Mouse (Mus musculus): ENCODE results near the gene Zglp1. TPM values are rescaled to one million over a fixed set of nuclear protein-coding genes. Genes with fewer than 3 reads are reported as not detected.
A peak's percentile ranks its signal among the peaks of the same experiment; 100 is the strongest.

Zglp1 gene
- total RNA-seq, 2 experiments from 2014 or later: 2.0 TPM; not detected in 1

DNA sequence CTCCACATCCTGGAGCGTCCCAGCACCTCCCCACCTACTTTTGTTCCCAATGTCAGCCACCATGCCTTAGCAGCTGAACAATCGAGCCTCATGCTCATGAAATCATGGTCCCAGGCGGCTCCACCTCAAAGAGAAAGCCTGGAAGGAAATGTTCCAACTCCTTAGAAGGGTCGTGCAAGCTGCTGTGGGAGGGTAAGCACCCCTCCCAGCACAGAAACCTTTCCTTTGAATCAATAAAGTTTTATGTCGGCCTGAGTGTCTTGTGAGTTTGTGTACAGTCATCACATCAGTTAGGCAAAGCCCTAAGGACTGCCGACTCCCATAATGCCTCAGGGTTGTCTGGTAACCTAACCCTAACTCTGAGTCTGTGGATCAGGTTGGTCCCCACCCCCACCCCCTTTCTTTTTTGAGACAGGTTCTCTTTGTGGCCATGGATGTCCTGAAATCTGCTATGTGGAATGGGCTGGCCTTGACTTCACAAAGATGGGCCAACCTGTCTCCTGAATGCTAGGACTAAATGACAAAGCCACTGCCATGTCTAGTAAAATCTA is 38.3 kb downstream of the Zglp1 start:
- DNase-seq (ENCODE audit: low spot score in 2 of 2): no peak

DNA sequence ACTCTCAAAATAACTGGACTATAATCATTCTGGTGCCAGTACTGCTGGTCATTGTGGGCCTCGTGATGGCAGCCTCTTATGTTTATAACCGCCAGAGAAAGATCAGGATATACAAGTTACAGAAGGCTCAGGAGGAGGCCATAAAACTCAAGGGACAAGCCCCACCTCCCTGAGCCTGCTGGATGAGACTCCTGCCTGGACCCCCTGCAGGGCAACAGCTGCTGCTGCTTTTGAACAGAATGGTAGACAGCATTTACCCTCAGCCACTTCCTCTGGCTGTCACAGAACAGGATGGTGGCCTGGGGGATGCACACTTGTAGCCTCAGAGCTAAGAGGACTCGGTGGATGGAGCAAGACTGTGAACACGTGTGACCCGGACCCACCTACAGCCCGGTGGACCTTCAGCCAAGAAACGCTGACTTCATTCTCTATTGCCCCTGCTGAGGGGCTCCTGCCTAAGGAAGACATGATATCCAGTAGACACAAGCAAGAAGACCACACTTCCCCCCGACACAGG is 39.1 kb downstream of the Zglp1 start:
- DNase-seq (ENCODE audit: low spot score in 2 of 2): no peak

DNA sequence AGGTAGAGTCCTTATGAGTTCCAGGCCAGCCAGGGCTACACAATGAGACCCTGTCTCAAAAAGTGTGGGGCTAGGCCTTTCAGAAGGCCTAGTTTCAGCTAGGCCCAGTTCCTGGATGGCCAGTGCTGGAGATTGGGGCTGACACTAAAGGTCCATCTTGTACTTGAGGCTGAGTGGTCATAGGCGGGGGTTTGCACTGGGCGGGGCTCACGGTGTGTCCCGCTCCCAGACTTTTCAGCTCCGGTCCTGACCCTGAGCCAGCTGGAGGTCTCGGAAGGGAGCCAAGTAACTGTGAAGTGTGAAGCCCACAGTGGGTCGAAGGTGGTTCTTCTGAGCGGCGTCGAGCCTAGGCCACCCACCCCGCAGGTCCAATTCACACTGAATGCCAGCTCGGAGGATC is 40.0 kb downstream of the Zglp1 start:
- DNase-seq (ENCODE audit: low spot score in 2 of 2): no peak

DNA sequence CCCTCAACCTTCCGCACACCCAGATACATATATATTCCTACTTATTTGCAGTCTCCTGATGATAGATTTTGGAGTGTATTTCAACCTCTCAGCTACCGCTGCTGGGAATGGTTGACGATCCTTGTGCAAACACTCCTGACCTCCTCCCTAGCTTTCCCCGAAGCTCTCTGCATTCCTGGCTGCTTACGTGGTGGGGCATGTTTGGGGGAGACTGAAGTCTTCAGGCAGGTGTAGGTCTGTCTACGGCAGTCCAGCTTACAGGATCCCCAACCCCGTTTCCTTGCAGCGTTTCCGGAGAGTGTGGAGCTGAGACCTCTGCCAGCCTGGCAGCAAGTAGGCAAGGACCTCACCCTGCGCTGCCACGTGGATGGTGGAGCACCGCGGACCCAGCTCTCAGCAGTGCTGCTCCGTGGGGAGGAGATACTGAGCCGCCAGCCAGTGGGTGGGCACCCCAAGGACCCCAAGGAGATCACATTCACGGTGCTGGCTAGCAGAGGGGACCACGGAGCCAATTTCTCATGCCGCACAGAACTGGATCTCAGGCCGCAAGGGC is 41.6 kb downstream of the Zglp1 start:
- DNase-seq (ENCODE audit: low spot score in 2 of 2): no peak

DNA sequence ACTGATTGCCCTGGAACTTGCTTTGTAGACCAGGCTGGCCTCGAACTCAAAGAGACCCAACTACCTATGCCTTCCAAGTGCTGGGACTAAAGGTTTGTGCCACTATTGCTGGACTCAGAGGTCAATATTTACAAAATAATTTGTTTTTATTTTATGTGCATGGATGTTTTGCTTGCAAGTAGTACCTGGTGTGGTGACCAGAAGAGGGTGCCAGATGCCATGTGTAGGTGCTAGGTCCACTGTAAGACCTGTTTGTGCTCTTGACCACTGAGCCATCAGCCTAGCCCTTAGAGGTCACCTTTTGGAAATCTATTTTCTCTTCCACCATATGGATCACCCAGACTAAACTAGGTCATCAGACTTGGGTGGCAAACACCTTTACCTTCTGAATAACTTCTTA is 44.2 kb downstream of the Zglp1 start:
- DNase-seq (ENCODE audit: low spot score in 2 of 2): no peak

DNA sequence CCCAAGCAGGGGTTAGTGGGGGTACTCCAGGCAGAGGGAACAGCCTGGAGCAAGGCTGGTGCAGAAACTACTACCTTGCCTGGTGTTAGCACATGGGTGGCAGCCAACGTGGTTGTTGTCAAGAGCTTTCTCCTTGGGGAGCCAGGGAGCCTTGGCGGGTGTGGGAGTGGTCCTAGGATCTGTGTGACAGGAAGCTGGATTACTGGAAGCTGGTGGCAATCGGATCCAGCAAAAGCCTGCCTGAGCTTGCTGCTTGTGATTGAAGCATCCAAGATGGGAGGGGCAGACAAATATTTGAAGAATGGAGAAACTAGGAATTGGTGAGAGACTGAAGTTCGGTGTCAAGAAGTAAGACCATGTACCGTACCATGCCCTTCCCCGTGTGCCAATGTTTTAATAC is 44.6 kb downstream of the Zglp1 start:
- no peak for DNase-seq (ENCODE audit: low spot score in 2 of 2)

DNA sequence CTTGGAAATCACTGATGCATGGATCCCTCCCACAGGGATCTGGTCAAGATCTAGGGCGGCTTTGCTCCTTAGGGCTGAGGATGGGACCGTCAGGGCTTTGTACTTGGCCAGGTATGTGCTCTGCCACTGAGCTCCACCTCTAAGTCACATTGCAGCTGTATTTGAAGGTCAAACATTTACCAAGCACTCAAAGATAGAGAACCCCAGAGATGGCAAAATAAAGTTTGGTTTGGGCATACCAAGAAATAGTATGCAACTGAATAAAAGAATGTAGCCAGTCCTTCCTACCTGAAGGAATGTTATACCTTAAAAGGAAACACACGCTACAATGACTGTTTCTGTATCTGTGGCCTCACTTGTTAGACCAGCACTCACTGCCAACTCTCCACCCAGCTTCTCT is 45.5 kb downstream of the Zglp1 start:
- no peak for DNase-seq (ENCODE audit: low spot score in 2 of 2)

DNA sequence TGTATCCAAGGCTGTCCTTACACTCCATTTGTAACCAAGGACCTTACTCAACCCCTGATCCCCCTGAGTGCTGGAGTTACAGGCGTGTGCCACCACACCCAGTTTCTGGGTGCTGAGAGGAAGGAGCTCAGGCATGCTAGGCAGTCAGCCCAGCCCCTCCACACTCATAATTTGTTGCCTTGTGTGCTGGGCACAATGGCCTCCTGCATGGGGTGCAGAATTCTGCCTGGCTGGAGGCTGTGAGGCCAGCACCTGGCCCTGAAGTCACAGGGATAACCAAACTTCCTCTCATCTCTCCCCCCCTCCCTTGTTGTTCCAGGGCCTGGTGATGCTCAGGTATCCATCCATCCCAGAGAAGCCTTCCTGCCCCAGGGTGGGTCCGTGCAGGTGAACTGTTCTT is 48.3 kb downstream of the Zglp1 start:
- DNase-seq (ENCODE audit: low spot score in 2 of 2): no peak

DNA sequence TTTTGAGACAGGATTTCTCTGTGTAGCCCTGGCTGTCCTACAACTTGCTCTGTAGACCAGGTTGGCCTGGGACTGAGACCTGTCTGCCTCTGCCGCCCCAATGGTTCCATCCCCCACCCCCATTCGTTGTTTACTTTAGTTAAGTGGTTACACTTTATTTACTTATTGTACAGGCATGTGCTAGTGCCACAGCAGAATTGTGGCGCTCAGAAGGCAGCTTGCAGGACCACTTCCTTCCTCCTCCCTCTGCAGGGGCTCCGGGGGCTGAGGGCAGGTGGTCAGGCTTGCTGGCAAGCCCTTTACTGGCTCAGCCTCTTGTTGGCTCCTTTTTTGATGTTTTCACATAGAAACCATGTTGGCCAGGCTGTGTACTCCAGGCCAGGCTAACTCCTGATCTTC is 49.7 kb downstream of the Zglp1 start:
- DNase-seq (ENCODE audit: low spot score in 2 of 2): no peak

DNA sequence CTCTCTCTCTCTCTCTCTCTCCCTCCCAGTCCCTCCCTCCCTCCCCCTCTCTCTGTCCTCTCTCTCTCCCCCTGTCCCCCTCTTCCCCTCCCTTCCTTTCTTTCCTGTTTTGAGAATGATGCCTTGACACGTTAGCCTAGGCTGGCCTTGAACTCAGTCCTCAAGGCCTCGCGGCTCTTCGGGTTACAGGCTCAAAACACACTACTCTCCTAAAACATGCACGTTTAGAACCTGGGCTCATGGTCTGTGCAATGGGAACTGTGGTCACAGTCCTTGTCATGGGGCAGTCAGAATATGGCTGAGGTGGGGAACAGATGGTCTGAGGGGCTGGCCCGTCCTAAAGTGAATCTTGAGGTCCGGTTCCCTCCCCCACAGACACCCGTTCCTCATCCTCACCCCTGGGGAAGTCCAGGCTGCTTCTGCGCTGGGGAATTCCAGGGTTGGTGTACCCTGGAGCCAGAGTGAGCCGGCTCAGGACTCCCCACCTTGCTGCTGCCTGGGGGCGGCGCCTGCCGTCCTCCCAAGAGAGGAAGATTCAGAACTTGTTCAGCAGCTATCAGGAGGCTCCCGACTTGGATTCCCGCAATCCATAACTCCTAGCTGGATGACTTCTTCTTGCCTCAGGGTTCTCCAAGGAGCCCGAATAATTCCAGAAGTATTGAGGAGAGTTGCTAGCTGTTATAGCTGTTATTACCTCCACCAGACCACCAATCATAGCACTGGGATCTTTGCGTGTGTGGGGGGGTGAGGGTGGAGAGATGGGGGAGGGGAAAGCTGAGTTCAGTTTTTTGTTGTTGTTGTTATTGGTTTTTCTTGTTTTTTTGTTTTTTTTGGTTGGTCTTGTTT is 50.3 kb downstream of the Zglp1 start:
- DNase-seq (ENCODE audit: low spot score in 2 of 2): no peak

DNA sequence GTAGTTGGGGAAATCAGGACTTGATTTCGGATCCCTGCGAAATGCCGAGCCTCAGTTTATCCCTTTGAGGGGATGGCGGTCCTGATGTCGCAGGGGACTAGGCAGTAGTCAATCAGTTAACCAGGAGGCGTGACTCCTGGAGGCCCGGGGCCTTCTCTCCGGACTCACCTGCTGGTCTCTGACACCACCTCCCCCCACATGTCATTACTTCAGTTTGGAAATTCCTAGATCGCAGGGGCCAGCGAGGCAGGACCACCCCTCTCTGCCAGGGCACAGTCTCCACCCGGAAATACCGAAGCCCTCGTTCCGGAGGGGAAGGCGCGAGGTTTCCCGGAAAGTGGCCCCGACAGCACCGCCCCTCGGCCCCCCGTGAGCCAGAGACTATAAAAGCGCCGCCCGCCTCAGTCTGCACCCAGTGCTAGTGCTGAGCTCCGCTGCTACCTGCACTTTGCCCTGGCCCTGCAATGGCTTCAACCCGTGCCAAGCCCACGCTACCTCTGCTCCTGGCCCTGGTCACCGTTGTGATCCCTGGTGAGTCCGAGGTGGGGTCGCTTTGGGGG is 51.2 kb downstream of the Zglp1 start, which contains the start of gene Icam1:
Gene Icam1 (plus strand): TSS at position 415 of the 560 bp plus-strand sequence.
- DNase-seq (ENCODE audit: low spot score in 2 of 2): peak in 1 of 2 experiments; percentile 32

DNA sequence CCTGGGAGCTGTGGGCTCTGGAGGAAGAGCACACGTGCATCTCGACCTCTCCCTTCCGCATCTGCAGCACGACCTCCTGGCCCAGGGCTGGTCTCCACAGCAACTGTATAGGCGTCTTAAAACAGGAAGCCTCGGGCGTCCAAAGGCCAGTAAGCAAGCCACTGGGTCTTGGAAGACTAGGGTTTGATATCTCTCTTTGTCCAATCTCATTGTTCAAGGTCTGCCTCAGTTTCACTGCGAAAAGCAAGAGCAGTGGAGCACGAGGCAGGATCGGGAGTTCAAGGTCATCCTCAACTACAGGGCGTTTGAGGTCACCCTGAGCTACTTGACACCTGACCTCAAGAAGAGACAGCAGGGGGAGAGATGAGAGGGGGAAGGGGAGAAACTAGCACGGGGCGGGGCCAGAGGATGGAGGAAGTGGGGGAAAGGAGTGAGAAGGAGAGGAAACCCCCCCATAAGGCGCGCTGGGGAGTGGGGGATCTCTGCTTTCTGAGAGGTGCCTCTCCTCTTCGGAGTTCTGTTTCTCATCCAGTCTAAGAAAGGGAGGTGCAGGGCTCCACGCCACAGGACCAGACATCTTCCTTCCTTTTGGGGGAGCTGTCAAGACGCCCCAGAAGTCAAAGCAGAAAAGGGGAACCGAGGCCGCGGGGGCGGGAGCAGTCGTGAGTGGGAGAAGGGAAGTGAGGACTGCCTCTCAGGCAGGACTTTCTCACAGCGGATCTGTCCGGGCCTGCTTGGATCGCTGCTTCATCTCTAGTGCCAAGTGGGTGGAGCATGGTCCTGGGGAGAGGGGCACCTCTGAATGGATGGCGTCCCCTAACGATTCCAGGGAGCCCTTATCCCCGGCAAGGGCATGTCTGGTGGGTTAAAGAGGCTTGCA is 52.0 kb downstream of the Zglp1 start:
- DNase-seq (ENCODE audit: low spot score in 2 of 2): peak; percentile 33 to 55

Small RNA genes lying within 50 kb of the gene (microRNA-seq; reads per million reads assigned to microRNA genes)
- gene Mir1900: 0 to 1.1 reads per million in 2 experiments
- 0.85 to 1.8 reads per million in 2 experiments for gene Mir7082

Other genes with a start within 250 kb of the Zglp1 start
- not detected for gene Rdh8, start 248.6 kb downstream of the Zglp1 start, total RNA-seq (2021)
- gene A230050P20Rik, start 198.5 kb downstream of the Zglp1 start, total RNA-seq (2021): 10 to 100 TPM; 55.6 to 56.1 TPM
- 10 to 100 TPM in 1 of 2 experiments, 1 to 10 TPM in 1; 7.3 to 10.7 TPM for gene Angptl6, start 187.4 kb downstream of the Zglp1 start, total RNA-seq (2021)
- 10 to 100 TPM; 21.3 to 25.6 TPM for gene Ppan, start 178.9 kb downstream of the Zglp1 start, total RNA-seq (2021)
- gene Eif3g, start 168.5 kb downstream of the Zglp1 start, total RNA-seq (2021): 100 to 1,000 TPM; 114 to 123 TPM
- gene Dnmt1, start 107.2 kb downstream of the Zglp1 start, total RNA-seq (2021): 10 to 100 TPM; 35.5 to 37.1 TPM
- 1 to 10 TPM; 2.1 to 3.5 TPM for gene S1pr2, start 90.3 kb downstream of the Zglp1 start, total RNA-seq (2021)
- gene Mrpl4, start 64.4 kb downstream of the Zglp1 start, total RNA-seq (2021): 10 to 100 TPM; 60.4 to 62.8 TPM
- 1 to 10 TPM; 2.9 to 3.2 TPM for gene Icam1, start 51.1 kb downstream of the Zglp1 start, total RNA-seq (2021)
- gene Icam4, start 37.7 kb downstream of the Zglp1 start, total RNA-seq (2021): under 1 TPM; 0.41 to 0.44 TPM
- gene Icam5, start 35.0 kb downstream of the Zglp1 start, total RNA-seq (2021): 100 to 1,000 TPM; 337 to 341 TPM
- gene Gm49373, start 6.0 kb upstream of the Zglp1 start, total RNA-seq (2021): 1 to 10 TPM in 1 of 2 experiments, under 1 TPM in 1; 0.55 to 1.6 TPM
- gene Fdx1l, start 6.5 kb upstream of the Zglp1 start, total RNA-seq (2021): 10 to 100 TPM; 53.6 to 58.8 TPM
- gene Gm38431, start 24.9 kb upstream of the Zglp1 start, total RNA-seq (2021): 1 to 10 TPM; 1.8 to 2.0 TPM
- 10 to 100 TPM; 34.0 to 37.4 TPM for gene Raver1, start 24.9 kb upstream of the Zglp1 start, total RNA-seq (2021)
- 10 to 100 TPM; 14.2 to 14.3 TPM for gene Tyk2, start 64.2 kb upstream of the Zglp1 start, total RNA-seq (2021)
- gene Cdc37, start 82.9 kb upstream of the Zglp1 start, total RNA-seq (2021): 100 to 1,000 TPM; 129 to 136 TPM
- gene Pde4a, start 98.6 kb upstream of the Zglp1 start, total RNA-seq (2021): 10 to 100 TPM; 63.8 to 69.9 TPM
- 10 to 100 TPM; 52.5 to 55.7 TPM for gene Keap1, start 172.3 kb upstream of the Zglp1 start, total RNA-seq (2021)
- 1 to 10 TPM; 8.8 to 9.7 TPM for gene S1pr5, start 181.3 kb upstream of the Zglp1 start, total RNA-seq (2021)
- 10 to 100 TPM; 33.5 to 39.3 TPM for gene Atg4d, start 198.2 kb upstream of the Zglp1 start, total RNA-seq (2021)
- 10 to 100 TPM; 32.1 to 33.4 TPM for gene Kri1, start 220.9 kb upstream of the Zglp1 start, total RNA-seq (2021)
- gene Cdkn2d, start 224.3 kb upstream of the Zglp1 start, total RNA-seq (2021): 10 to 100 TPM; 58.9 to 62.0 TPM
- under 1 TPM in 1 of 2 experiments, not detected in 1; 0.50 TPM for gene Ap1m2, start 245.2 kb upstream of the Zglp1 start, total RNA-seq (2021)